Mouse (Mus musculus) midbrain, embryonic 11.5 days (tissue): ENCODE measurements around the gene Ddah1. TPM values are rescaled to one million over a fixed set of nuclear protein-coding genes. Genes with fewer than 3 reads are reported as not detected.

Source experiments
- ATAC-seq: fragments of 200-750 bp; cut with Nextera tagmentation; 2 replicates; pipeline ENCODE4 v1.8.0; 2017; ENCODE audit warnings: moderate TSS enrichment, moderate library complexity; ENCODE audit not compliant: low FRiP score
- DNase-seq: peaks from one replicate; pipeline ENCODE4 v3.0.0; 2015; ENCODE audit warnings: low spot score; ENCODE audit errors: missing footprints
- H3K27ac ChIP-seq: fragments of 300-500 bp; sonication (generic); 2 replicates; pipeline ENCODE4 v1.5.1; 2014; ENCODE audit warnings: low read depth, low read length
- H3K27me3 ChIP-seq: fragments of 300-500 bp; sonication (generic); 2 replicates; pipeline ENCODE4 v1.6.1; 2014; ENCODE audit warnings: mild to moderate bottlenecking, low read length, moderate library complexity, mixed read lengths; ENCODE audit not compliant: control insufficient read depth, insufficient read depth
- H3K36me3 ChIP-seq: fragments of 300-500 bp; sonication (generic); 2 replicates; pipeline ENCODE4 v1.6.1; 2014; ENCODE audit warnings: mild to moderate bottlenecking, low read length, moderate library complexity, mixed read lengths; ENCODE audit not compliant: control insufficient read depth, insufficient read depth
- H3K4me1 ChIP-seq: fragments of 300-500 bp; sonication (generic); 2 replicates; pipeline ENCODE4 v1.6.1; 2014; ENCODE audit warnings: low read length; ENCODE audit not compliant: control insufficient read depth, insufficient read depth
- H3K4me2 ChIP-seq: fragments of 300-500 bp; sonication (generic); 2 replicates; pipeline ENCODE4 v1.6.1; 2014; ENCODE audit warnings: mild to moderate bottlenecking, moderate library complexity
- H3K4me3 ChIP-seq: fragments of 300-500 bp; sonication (generic); 2 replicates; pipeline ENCODE4 v1.5.1; 2014; ENCODE audit warnings: low read depth, low read length
- H3K9ac ChIP-seq: fragments of 300-500 bp; sonication (generic); 2 replicates; pipeline ENCODE4 v1.6.1; 2014; ENCODE audit warnings: low read length
- H3K9me3 ChIP-seq: fragments of 300-500 bp; sonication (generic); 2 replicates; pipeline ENCODE4 v1.6.1; 2016; ENCODE audit warnings: low read length; ENCODE audit not compliant: control insufficient read depth
- WGBS: fragments of 180-500 bp; shearing (Covaris S2); extraction: QIAGEN DNeasy Blood & Tissue Kit; methylation state at CpG from one replicate; pipeline ENCODE4 v1.1.7; 2014; 5-methylcytosine and 5-hydroxymethylcytosine counted together
- polyA plus RNA-seq: library from polyadenylated mRNA; unstranded; fragments of >200 nt; fragmentation: Nextera tagmentation; extraction: Ambion mirVana; gene quantifications from 2 replicates; pipeline ENCODE4 v1.2.1, GENCODE M21; 2014

Ddah1 gene
- polyA plus RNA-seq: 26.3 and 26.8 TPM in 2 replicates

GRCm38 (mm10) chr3:145758561-145759378 lies at the start of gene Ddah1:
Ddah1 (plus strand) TSS chr3:145758675.
- Histone ChIP-seq H3K4me2 (peak within 1 kb of the TSS; percentile 90), H3K4me1 (0 out of 2 replicates have a peak, but pooled peaks cover 5% of the 10 kb centered on the region), H3K27me3 (peaks cover 16% of the 10 kb centered on the region), H3K27ac (no peak within 1 kb of the TSS), H3K36me3 (no peaks in the 10 kb centered on the region), H3K9me3 (no peaks in the 10 kb centered on the region), H3K9ac (peak within 1 kb of the TSS; percentile 83), H3K4me3 (peak within 1 kb of the TSS; percentile 62)
- under 1% methylated on average over 83 of the region's 97 CpGs for WGBS
- peak; percentile 97 for DNase-seq
- peak; percentile 93 for ATAC-seq

GRCm38 (mm10) chr3:145715923-145716322 lies 42.6 kb upstream of the Ddah1 start:
- no peaks in the 10 kb centered on the region for H3K36me3 ChIP-seq
- H3K4me3 ChIP-seq: no peak overlapping the region
- 91% methylated on average over 7 of the region's 7 CpGs for WGBS
- no peaks in the 10 kb centered on the region for H3K27me3 ChIP-seq
- DNase-seq (no peak), ATAC-seq (no peak)
- H3K9ac ChIP-seq: no peak overlapping the region
- no peaks in the 10 kb centered on the region for H3K4me1 ChIP-seq
- no peaks in the 10 kb centered on the region for H3K9me3 ChIP-seq
- H3K27ac ChIP-seq: no peak overlapping the region
- H3K4me2 ChIP-seq: no peak overlapping the region

- no peak overlapping the region for H3K9ac ChIP-seq
- WGBS: 85% methylated on average over 4 of the region's 4 CpGs
Measured at GRCm38 (mm10) chr3:145719660-145720059, 38.8 kb upstream of the Ddah1 start.

GRCm38 (mm10) chr3:145725078-145725477 lies 33.4 kb upstream of the Ddah1 start:
- no peaks in the 10 kb centered on the region for H3K9me3 ChIP-seq
- ATAC-seq: no peak
- H3K27me3 ChIP-seq: no peaks in the 10 kb centered on the region
- H3K4me2 ChIP-seq: no peak overlapping the region
- no peak overlapping the region for H3K9ac ChIP-seq
- H3K4me1 ChIP-seq: no peaks in the 10 kb centered on the region
- H3K27ac ChIP-seq: no peak overlapping the region
- WGBS: 81% methylated on average over 8 of the region's 8 CpGs
- no peaks in the 10 kb centered on the region for H3K36me3 ChIP-seq
- no peak overlapping the region for H3K4me3 ChIP-seq
- no peak for DNase-seq

More at GRCm38 (mm10) chr3:145719660-145720059, 38.8 kb upstream of the Ddah1 start:
- Histone ChIP-seq H3K27ac (no peak overlapping the region), H3K9me3 (no peaks in the 10 kb centered on the region), H3K4me1 (no peaks in the 10 kb centered on the region), H3K4me2 (no peak overlapping the region), H3K27me3 (no peaks in the 10 kb centered on the region), H3K4me3 (no peak overlapping the region), H3K36me3 (no peaks in the 10 kb centered on the region)
- DNase-seq: no peak
- ATAC-seq: no peak

- Histone ChIP-seq H3K4me3 (no peak overlapping the region), H3K27ac (no peak overlapping the region), H3K27me3 (no peaks in the 10 kb centered on the region), H3K4me2 (no peak overlapping the region), H3K36me3 (no peaks in the 10 kb centered on the region), H3K4me1 (no peaks in the 10 kb centered on the region), H3K9ac (no peak overlapping the region), H3K9me3 (no peaks in the 10 kb centered on the region)
- DNase-seq: no peak
- 63% methylated on average over 8 of the region's 8 CpGs for WGBS
- no peak for ATAC-seq
Measured at GRCm38 (mm10) chr3:145728336-145728735, 30.1 kb upstream of the Ddah1 start.

- no peak overlapping the region for H3K27ac ChIP-seq
- ATAC-seq: no peak
- 62% methylated on average over 4 of the region's 4 CpGs for WGBS
Measured at GRCm38 (mm10) chr3:145729531-145729930, 28.9 kb upstream of the Ddah1 start.

GRCm38 (mm10) chr3:145730092-145730491 lies 28.4 kb upstream of the Ddah1 start:
- DNase-seq (no peak), ATAC-seq (no peak)
- no peaks in the 10 kb centered on the region for H3K4me1 ChIP-seq
- no peaks in the 10 kb centered on the region for H3K36me3 ChIP-seq
- WGBS: 65% methylated on average over 3 of the region's 3 CpGs
- no peak overlapping the region for H3K4me2 ChIP-seq
- no peak overlapping the region for H3K27ac ChIP-seq
- no peaks in the 10 kb centered on the region for H3K27me3 ChIP-seq
- no peak overlapping the region for H3K4me3 ChIP-seq
- no peaks in the 10 kb centered on the region for H3K9me3 ChIP-seq
- H3K9ac ChIP-seq: no peak overlapping the region

More at GRCm38 (mm10) chr3:145729531-145729930, 28.9 kb upstream of the Ddah1 start:
- Histone ChIP-seq H3K36me3 (no peaks in the 10 kb centered on the region), H3K9me3 (no peaks in the 10 kb centered on the region), H3K4me1 (no peaks in the 10 kb centered on the region), H3K4me2 (no peak overlapping the region), H3K4me3 (no peak overlapping the region), H3K27me3 (no peaks in the 10 kb centered on the region), H3K9ac (no peak overlapping the region)
- no peak for DNase-seq

- Histone ChIP-seq H3K4me2 (no peak overlapping the region), H3K9me3 (no peaks in the 10 kb centered on the region), H3K36me3 (no peaks in the 10 kb centered on the region), H3K4me3 (no peak overlapping the region), H3K9ac (no peak overlapping the region), H3K4me1 (no peaks in the 10 kb centered on the region), H3K27me3 (no peaks in the 10 kb centered on the region), H3K27ac (no peak overlapping the region)
- WGBS: 89% methylated on average over 8 of the region's 8 CpGs
- ATAC-seq (no peak), DNase-seq (no peak)
Measured at GRCm38 (mm10) chr3:145734857-145735256, 23.6 kb upstream of the Ddah1 start.

GRCm38 (mm10) chr3:145736562-145736961 lies 21.9 kb upstream of the Ddah1 start:
- 87% methylated on average over 5 of the region's 5 CpGs for WGBS
- Histone ChIP-seq H3K4me3 (no peak overlapping the region), H3K9me3 (no peaks in the 10 kb centered on the region), H3K4me1 (no peaks in the 10 kb centered on the region), H3K36me3 (no peaks in the 10 kb centered on the region), H3K9ac (no peak overlapping the region), H3K4me2 (no peak overlapping the region), H3K27ac (no peak overlapping the region), H3K27me3 (no peaks in the 10 kb centered on the region)
- DNase-seq (no peak), ATAC-seq (no peak)
